32 mouse cellular contexts compared by ENCODE assay signal in the genomic region with DNA sequence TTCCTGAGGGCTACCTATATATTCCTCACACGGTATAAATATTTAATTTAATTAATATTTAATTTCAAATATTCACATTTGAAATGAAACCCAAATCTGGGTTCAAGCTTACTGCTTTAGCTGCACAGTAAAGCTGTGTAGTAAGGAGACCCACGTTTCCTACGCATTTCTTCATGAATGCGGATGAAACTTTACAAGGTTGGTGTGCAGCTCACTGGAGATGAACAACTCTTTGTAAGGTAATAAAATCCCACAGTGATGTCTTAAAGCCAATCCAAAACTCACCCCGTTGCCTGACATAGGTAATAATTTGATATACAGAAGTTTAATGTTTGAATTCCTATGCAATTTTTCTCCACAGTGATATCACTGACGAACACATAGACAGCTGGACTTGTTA. TPM values are rescaled to one million over a fixed set of nuclear protein-coding genes. Genes with fewer than 3 reads are reported as not detected.
"Had no signal": no experiment of that assay in that cellular context is flagged by ENCODE, and none has a peak within 500 bp of the region (broad histone marks: within the 10 kb centered on the region; RNA-seq: fewer than 3 reads in every experiment).

No protein-coding gene starts in this region.

- H3K36me3 ChIP-seq: liver, embryonic 13.5 days; midbrain, embryonic 15.5 days had no signal

- H3K27ac ChIP-seq: limb, embryonic 10.5 days; limb, embryonic 12.5 days; limb, embryonic 13.5 days; limb, embryonic 15.5 days; liver, embryonic 12.5 days; liver, embryonic 13.5 days; liver, embryonic 14.5 days; liver, embryonic 15.5 days; lung, embryonic 15.5 days; macrophage; midbrain, embryonic 10.5 days; midbrain, embryonic 12.5 days; midbrain, embryonic 13.5 days; midbrain, embryonic 15.5 days; neural tube, embryonic 12.5 days had no signal

- H3K27me3 ChIP-seq: limb, embryonic 12.5 days; limb, embryonic 13.5 days; limb, embryonic 15.5 days; liver, embryonic 12.5 days; liver, embryonic 13.5 days; liver, embryonic 15.5 days; lung, embryonic 15.5 days; megakaryocyte, embryonic 14.5 days; midbrain, embryonic 12.5 days; midbrain, embryonic 13.5 days; midbrain, embryonic 15.5 days; neural tube, embryonic 12.5 days had no signal

- H3K4me3 ChIP-seq: limb, embryonic 10.5 days; limb, embryonic 12.5 days; limb, embryonic 13.5 days; limb, embryonic 15.5 days; liver, embryonic 12.5 days; liver, embryonic 13.5 days; liver, embryonic 15.5 days; lung, embryonic 15.5 days; megakaryocyte, embryonic 14.5 days; midbrain, embryonic 10.5 days; midbrain, embryonic 12.5 days; midbrain, embryonic 13.5 days; midbrain, embryonic 15.5 days; myocyte; neural tube, embryonic 12.5 days had no signal

- H3K9ac ChIP-seq: limb, embryonic 12.5 days; limb, embryonic 13.5 days; limb, embryonic 15.5 days; liver, embryonic 12.5 days; liver, embryonic 13.5 days; liver, embryonic 14.5 days; liver, embryonic 15.5 days; liver, postnatal 0 days; lung, embryonic 14.5 days; lung, embryonic 15.5 days; midbrain, embryonic 12.5 days; midbrain, embryonic 13.5 days; midbrain, embryonic 15.5 days; neural tube, embryonic 12.5 days had no signal

- H3K9me3 ChIP-seq: limb, embryonic 10.5 days; limb, embryonic 12.5 days; limb, embryonic 13.5 days; limb, embryonic 15.5 days; liver, embryonic 12.5 days; liver, embryonic 13.5 days; liver, embryonic 15.5 days; lung, embryonic 15.5 days; megakaryocyte, embryonic 14.5 days; midbrain, embryonic 10.5 days; midbrain, embryonic 12.5 days; midbrain, embryonic 13.5 days; midbrain, embryonic 15.5 days; neural tube, embryonic 12.5 days had no signal

- H3K4me1 ChIP-seq: limb, embryonic 10.5 days; limb, embryonic 12.5 days; limb, embryonic 13.5 days; limb, embryonic 15.5 days; liver, embryonic 12.5 days; liver, embryonic 13.5 days; liver, embryonic 15.5 days; lung, embryonic 15.5 days; midbrain, embryonic 10.5 days; midbrain, embryonic 12.5 days; midbrain, embryonic 13.5 days; midbrain, embryonic 15.5 days; neural tube, embryonic 12.5 days had no signal

- H3K4me2 ChIP-seq: limb, embryonic 12.5 days; limb, embryonic 13.5 days; limb, embryonic 15.5 days; liver, embryonic 11.5 days; liver, embryonic 12.5 days; liver, embryonic 13.5 days; liver, embryonic 15.5 days; lung, embryonic 14.5 days; lung, embryonic 15.5 days; midbrain, embryonic 11.5 days; midbrain, embryonic 12.5 days; midbrain, embryonic 13.5 days; midbrain, embryonic 15.5 days; neural tube, embryonic 12.5 days had no signal

- DNase-seq: left cerebral cortex, postnatal 4 days; liver; liver, embryonic 13.5 days; liver, postnatal 0 days; lung, adult 18-20 months; lung, adult 2 months; lung, embryonic 14.5 days; lung, postnatal 10 days; lung, postnatal 14 days; lung, postnatal 36 days; lung, postnatal 4 days; midbrain, embryonic 14.5 days had no signal

RNA-seq across cellular contexts. Expression of a gene that starts 58.9 kb away (rescaled TPM):
- total RNA-seq: megakaryocyte progenitor cell, adult 5-6 weeks; monocyte, adult 5-6 weeks had no signal
- polyA plus RNA-seq: macrophage had no signal
